Mouse (Mus musculus) ES-Bruce4 (cell line): ENCODE data around the gene Amigo1.

Source experiments
- CTCF ChIP-seq: IDR thresholded peaks from one replicate; pipeline ENCODE4 v1.8.1; 2011; ENCODE audit warnings: low read depth, low read length
- EP300 ChIP-seq: IDR thresholded peaks from 2 replicates; pipeline ENCODE4 v1.6.1; 2011; ENCODE audit warnings: low read depth, low read length; ENCODE audit not compliant: insufficient read depth
- POLR2A ChIP-seq: IDR thresholded peaks from one replicate; pipeline ENCODE4 v1.8.1; 2011; ENCODE audit warnings: low read length; ENCODE audit not compliant: insufficient read depth

GRCm38 (mm10) chr3:108180514-108180913 lies 5.6 kb upstream of the Amigo1 start:
- TF ChIP-seq CTCF (no peak), EP300 (no peak), POLR2A (no peak)
